In the genomic region with DNA sequence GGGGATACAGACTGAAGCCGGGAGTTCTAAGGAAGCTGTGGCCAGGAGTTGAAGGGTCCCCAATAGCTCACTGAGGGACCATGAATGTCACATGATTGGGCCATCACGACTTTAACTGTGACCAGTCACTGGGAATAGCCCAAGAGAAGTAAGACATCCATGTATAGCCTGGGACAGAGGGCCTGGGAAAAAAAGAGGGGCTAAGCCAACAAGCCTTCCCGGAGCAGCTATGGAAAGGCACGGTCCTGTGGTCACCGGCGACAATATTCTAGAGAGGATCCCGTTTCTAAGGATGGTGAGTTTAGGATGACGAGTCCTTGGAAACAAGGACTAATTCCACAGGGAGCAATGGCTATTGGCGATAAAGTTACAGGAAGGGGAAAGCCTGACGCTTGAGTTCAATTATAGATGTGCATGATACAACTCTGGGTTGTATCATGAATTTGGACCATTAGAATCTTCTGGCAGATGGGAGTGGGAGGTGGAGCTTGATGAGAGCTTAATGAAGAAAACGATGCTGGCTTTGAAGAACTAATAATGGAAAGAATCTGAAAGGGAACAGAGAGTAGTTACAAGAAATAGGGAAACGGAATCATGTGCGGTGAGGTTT, we compare ENCODE assay signal across 8 mouse cellular contexts.
DNase-seq lines count a peak whose midpoint lies in the region; ATAC-seq and TF ChIP-seq lines count a peak whose summit lies in the region.

No protein-coding gene starts in this region.

- no peak overlapping the region for H3K27ac ChIP-seq in thymus, adult 2 months (ENCODE audit: control insufficient read depth, insufficient read depth, low read length)
- no peak overlapping the region for H3K27ac ChIP-seq in limb, embryonic 13.5 days
- no peak overlapping the region for H3K27ac ChIP-seq in stomach, postnatal 0 days (replicated peaks)

- DNase-seq in frontal cortex, postnatal 14 days (ENCODE audit: low spot score in 2 of 2), result no peak
- DNase-seq in thymus, adult 2 months, result no peak
- DNase-seq in thymus, postnatal 25 days, result no peak
- DNase-seq in stomach, postnatal 0 days (ENCODE audit: low spot score), result no peak
- DNase-seq in spleen, postnatal 4 days (ENCODE audit: low spot score in 2 of 2), result no peak
- DNase-seq in ovary, postnatal 36 days (ENCODE audit: low spot score), result no peak

- H3K9me3 ChIP-seq in limb, embryonic 13.5 days, result no peaks in the 10 kb centered on the region
- no peaks in the 10 kb centered on the region for H3K9me3 ChIP-seq in stomach, postnatal 0 days (ENCODE audit: control insufficient read depth, low read length)

- peak overlapping the region; percentile 78 for H3K9ac ChIP-seq in limb, embryonic 13.5 days
- H3K9ac ChIP-seq in stomach, postnatal 0 days (ENCODE audit: low read length), result peak overlapping the region; percentile 73

- no peak for TF ChIP-seq POLR2A in thymus, adult 2 months (IDR thresholded peaks at IDR 0.05; ENCODE audit: control insufficient read depth, extremely low read depth, insufficient read depth, low read length, poor library complexity)

- H3K4me3 ChIP-seq in thymus, adult 2 months (ENCODE audit: control insufficient read depth, insufficient read depth, low read length), result peak overlapping the region; percentile 48
- H3K4me3 ChIP-seq in limb, embryonic 13.5 days, result peak overlapping the region; percentile 61
- H3K4me3 ChIP-seq in stomach, postnatal 0 days (ENCODE audit: low read depth, low read length), result peak overlapping the region; percentile 60

- H3K27me3 ChIP-seq in thymus, adult 2 months (ENCODE audit: control insufficient read depth, insufficient read depth, low read length), result no peaks in the 10 kb centered on the region
- no peaks in the 10 kb centered on the region for H3K27me3 ChIP-seq in limb, embryonic 13.5 days
- H3K27me3 ChIP-seq in stomach, postnatal 0 days (ENCODE audit: control insufficient read depth, insufficient read depth, low read length), result no peaks in the 10 kb centered on the region

- peak overlapping the region; percentile 77 for H3K4me2 ChIP-seq in limb, embryonic 13.5 days (replicated peaks)
- peak overlapping the region; percentile 95 for H3K4me2 ChIP-seq in stomach, postnatal 0 days (replicated peaks; ENCODE audit: low read depth)

- 77% methylated on average over 13 of the region's 13 CpGs for WGBS in thymus, adult 2 months
- WGBS in limb, embryonic 13.5 days, result 28% methylated on average over 13 of the region's 13 CpGs
- WGBS in stomach, postnatal 0 days, result 52% methylated on average over 13 of the region's 13 CpGs

- H3K36me3 ChIP-seq in thymus, adult 2 months (ENCODE audit: control insufficient read depth, insufficient read depth, low read length), result no peaks in the 10 kb centered on the region
- no peaks in the 10 kb centered on the region for H3K36me3 ChIP-seq in limb, embryonic 13.5 days
- H3K36me3 ChIP-seq in stomach, postnatal 0 days (ENCODE audit: control insufficient read depth, insufficient read depth, low read length), result peaks cover 3% of the 10 kb centered on the region; the same call in 1 of the 2 replicates

- ATAC-seq in frontal cortex, adult (ENCODE audit: low TSS enrichment), result peak; percentile 51
- peak; percentile 8; the same call in 1 of the 2 replicates for ATAC-seq in limb, embryonic 13.5 days (ENCODE audit: low FRiP score, low read depth)
- ATAC-seq in stomach, postnatal 0 days (ENCODE audit: low FRiP score, low TSS enrichment), result no peak

- no peaks in the 10 kb centered on the region for H3K4me1 ChIP-seq in thymus, adult 2 months (replicated peaks; ENCODE audit: control insufficient read depth, insufficient read depth, low read length)
- H3K4me1 ChIP-seq in limb, embryonic 13.5 days, result no peaks in the 10 kb centered on the region
- H3K4me1 ChIP-seq in stomach, postnatal 0 days (replicated peaks; ENCODE audit: control insufficient read depth, insufficient read depth), result no peaks in the 10 kb centered on the region

- no peak for TF ChIP-seq EP300 in stomach, postnatal 0 days (optimal IDR thresholded peaks at IDR 0.05)

- TF ChIP-seq CTCF in thymus, adult 2 months (IDR thresholded peaks at IDR 0.05; ENCODE audit: borderline replicate concordance, control insufficient read depth, extremely low read depth, insufficient read depth, low read length, poor library complexity), result no peak
- TF ChIP-seq CTCF in stomach, postnatal 0 days (IDR thresholded peaks at IDR 0.05; ENCODE audit: low read depth), result no peak
